Mouse (Mus musculus): ENCODE results near the gene Cep131.

DNA sequence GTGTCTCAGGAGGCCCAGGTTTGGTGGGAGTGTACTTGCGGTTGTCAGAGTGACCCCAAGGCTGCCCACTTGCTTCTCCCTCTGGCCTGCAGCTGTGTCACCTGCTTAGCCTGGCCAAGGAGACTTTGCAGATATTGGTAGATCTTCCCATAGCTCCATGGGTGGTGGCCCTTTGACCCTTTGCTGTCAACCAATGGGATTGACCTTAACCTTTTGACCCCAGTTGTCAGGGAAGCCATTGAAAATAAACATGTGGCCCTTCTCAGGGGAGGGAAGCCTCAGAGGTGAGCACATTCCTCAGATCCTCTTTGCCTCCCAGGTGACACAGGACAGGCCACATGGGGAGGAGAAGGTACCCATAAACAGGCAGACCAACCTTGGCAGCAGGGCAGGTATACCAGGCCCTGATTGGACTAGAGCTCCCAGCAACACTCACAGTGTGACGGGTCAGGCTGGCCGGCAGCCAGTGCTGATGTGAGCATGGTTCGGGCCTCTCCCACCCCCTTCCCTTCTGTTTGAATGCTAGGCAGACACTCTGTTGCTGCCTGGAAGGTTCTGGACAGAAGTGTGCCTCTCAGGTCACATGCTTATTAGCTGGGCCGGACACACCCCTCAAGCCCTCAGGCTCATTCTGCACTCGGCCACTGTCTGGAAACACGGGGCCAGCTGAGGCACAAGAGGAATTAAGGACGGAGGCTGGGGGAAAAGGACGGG, 57.0 kb downstream of the Cep131 start:
- TF ChIP-seq CTCF (IDR thresholded peaks at IDR 0.05; ENCODE audit: low read depth) (no peak), EP300 (IDR thresholded peaks at IDR 0.05; ENCODE audit: low read depth) (no peak)

All from liver, embryonic 14.5 days (tissue).